Mouse (Mus musculus) hindbrain, embryonic 12.5 days (tissue): Measurements from ENCODE around the gene Chmp6. TPM values are rescaled to one million over a fixed set of nuclear protein-coding genes. Genes with fewer than 3 reads are reported as not detected.

Source experiments
- polyA plus RNA-seq: library from polyadenylated mRNA; unstranded; fragments of >200 nt; fragmentation: Nextera tagmentation; extraction: Ambion mirVana; gene quantifications from 2 replicates; pipeline ENCODE4 v1.2.1, GENCODE M21; 2016

Gene Chmp6
- polyA plus RNA-seq, 1 experiment from 2014 or later = 91.7 TPM

Other genes with a start within 250 kb of the Chmp6 start
- gene Baiap2, start 29.3 kb downstream of the Chmp6 start, polyA plus RNA-seq = 10.6 TPM in 2 replicates
- 12.6 and 13.5 TPM in 2 replicates for gene Aatk, start 133.7 kb downstream of the Chmp6 start, polyA plus RNA-seq
- 39.5 and 47.3 TPM in 2 replicates for gene Cep131, start 173.4 kb downstream of the Chmp6 start, polyA plus RNA-seq
- 17.3 and 22.0 TPM in 2 replicates for gene Tepsin, start 185.3 kb downstream of the Chmp6 start, polyA plus RNA-seq
- gene Ndufaf8, start 185.5 kb downstream of the Chmp6 start, polyA plus RNA-seq = 45.8 and 52.7 TPM in 2 replicates
- gene Slc38a10, start 237.9 kb downstream of the Chmp6 start, polyA plus RNA-seq = 121 and 125 TPM in 2 replicates